Mouse (Mus musculus) embryonic facial prominence, embryonic 12.5 days (tissue): ENCODE results near the gene Slc12a1. TPM values are rescaled to one million over a fixed set of nuclear protein-coding genes. Genes with fewer than 3 reads are reported as not detected.
A peak's percentile ranks its signal among the peaks of the same experiment; 100 is the strongest.

ENCODE experiments used
- ATAC-seq: fragments of 200-750 bp; cut with Nextera tagmentation; 2 replicates; pipeline ENCODE4 v1.8.0; 2017; ENCODE audit not compliant: insufficient number of reproducible peaks, insufficient read depth, low FRiP score, low TSS enrichment
- H3K27ac ChIP-seq: fragments of 300-500 bp; sonication (generic); 2 replicates; pipeline ENCODE4 v1.5.1; 2016; ENCODE audit warnings: mild to moderate bottlenecking
- H3K27me3 ChIP-seq: fragments of 300-500 bp; sonication (generic); 2 replicates; pipeline ENCODE4 v1.6.1; 2016; ENCODE audit warnings: mild to moderate bottlenecking, moderate library complexity
- H3K36me3 ChIP-seq: fragments of 300-500 bp; sonication (generic); 2 replicates; pipeline ENCODE4 v1.6.1; 2016; ENCODE audit warnings: mild to moderate bottlenecking
- H3K4me1 ChIP-seq: fragments of 300-500 bp; sonication (generic); 2 replicates; pipeline ENCODE4 v1.6.1; 2016
- H3K4me2 ChIP-seq: fragments of 300-500 bp; sonication (generic); replicated peaks from 2 replicates; pipeline ENCODE4 v1.6.1; 2016; ENCODE audit warnings: mild to moderate bottlenecking, moderate library complexity
- H3K4me3 ChIP-seq: fragments of 300-500 bp; sonication (generic); 2 replicates; pipeline ENCODE4 v1.5.1; 2016; ENCODE audit warnings: mild to moderate bottlenecking
- H3K9ac ChIP-seq: fragments of 300-500 bp; sonication (generic); 2 replicates; pipeline ENCODE4 v1.6.1; 2016; ENCODE audit warnings: mild to moderate bottlenecking, moderate library complexity
- H3K9me3 ChIP-seq: fragments of 300-500 bp; sonication (generic); 2 replicates; pipeline ENCODE4 v1.6.1; 2016; ENCODE audit warnings: mild to moderate bottlenecking, moderate library complexity
- WGBS: fragments of 180-500 bp; shearing (Covaris S2); methylation state at CpG from one replicate; pipeline ENCODE4 v1.1.7; 2016; 5-methylcytosine and 5-hydroxymethylcytosine counted together
- polyA plus RNA-seq: library from polyadenylated mRNA; unstranded; fragments of >200 nt; fragmentation: Nextera tagmentation; extraction: Ambion mirVana; gene quantifications from 2 replicates; pipeline ENCODE4 v1.2.1, GENCODE M21; 2016

The Slc12a1 gene
- polyA plus RNA-seq, 1 experiment from 2014 or later = 0.04 TPM

DNA sequence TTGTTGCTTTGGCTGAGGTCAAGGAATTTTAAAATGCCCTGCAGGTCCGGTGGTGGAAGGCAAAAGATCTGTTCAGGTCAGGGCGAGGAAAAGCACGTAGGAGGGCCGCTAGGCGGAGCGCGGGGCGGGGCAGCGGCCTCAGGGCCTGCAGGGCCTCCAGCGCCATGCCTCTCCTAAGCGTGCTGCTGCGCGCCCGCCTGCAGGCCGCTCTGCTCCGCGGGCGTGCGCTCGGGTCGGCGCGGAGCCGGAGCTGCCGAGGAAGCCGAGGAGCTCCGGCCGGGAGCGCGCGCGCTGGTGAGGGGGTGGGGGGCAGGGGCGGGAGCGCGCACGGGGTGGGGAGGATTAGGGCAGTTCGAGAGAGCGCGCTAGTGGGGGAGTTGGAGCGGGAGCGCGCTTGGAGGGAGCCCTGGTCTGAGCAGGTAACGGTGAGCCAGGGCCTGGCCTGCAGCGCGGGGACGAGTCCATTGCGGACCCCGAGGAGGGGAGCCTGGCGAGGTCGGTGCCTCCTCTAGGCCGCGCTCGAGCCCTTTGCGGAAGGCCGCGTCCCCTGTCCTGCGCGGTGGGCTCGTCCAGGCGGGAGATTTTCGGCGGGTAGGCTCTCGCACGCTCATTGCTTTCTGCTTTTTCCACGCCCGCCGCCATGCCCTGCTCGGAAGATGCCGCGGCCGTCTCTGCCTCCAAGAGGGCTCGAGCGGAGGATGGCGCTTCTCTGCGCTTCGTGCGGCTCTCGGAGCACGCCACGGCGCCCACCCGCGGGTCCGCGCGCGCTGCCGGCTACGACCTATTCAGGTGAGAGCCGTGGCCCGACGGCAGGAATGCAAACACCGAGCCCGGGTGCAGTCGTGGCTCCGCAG is 95.0 kb downstream of the Slc12a1 start, which contains the start of gene Dut:
Dut (plus strand) TSS at position 83 of the 854 bp plus-strand sequence.
- H3K36me3 ChIP-seq = peaks cover 26% of the 10 kb centered on the region
- peaks cover 22% of the 10 kb centered on the region for H3K4me1 ChIP-seq
- peak within 1 kb of the TSS; percentile 67 for H3K4me2 ChIP-seq
- H3K9ac ChIP-seq = peak within 1 kb of the TSS; percentile 84
- peak; percentile 100 for ATAC-seq
- WGBS = under 1% methylated on average over 84 of the region's 96 CpGs
- no peaks in the 10 kb centered on the region for H3K27me3 ChIP-seq
- H3K27ac ChIP-seq = peak within 1 kb of the TSS; percentile 96
- no peaks in the 10 kb centered on the region for H3K9me3 ChIP-seq
- H3K4me3 ChIP-seq = peak within 1 kb of the TSS; percentile 80

DNA sequence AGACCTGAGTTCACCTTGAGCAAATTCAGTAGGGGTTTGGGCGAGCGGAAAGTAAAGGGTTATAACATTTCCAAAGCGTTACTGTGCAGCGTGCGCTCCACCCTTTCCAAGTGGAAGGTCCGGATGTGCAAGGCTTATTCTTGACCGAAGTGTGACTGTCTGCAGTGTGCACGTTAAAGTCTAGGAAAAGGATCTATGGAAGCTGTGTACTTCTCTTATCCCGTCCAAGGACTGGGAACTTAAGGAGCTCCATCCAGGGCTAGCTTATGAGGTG is 95.6 kb downstream of the Slc12a1 start:
- no peak for ATAC-seq
- H3K4me1 ChIP-seq = peaks cover 22% of the 10 kb centered on the region
- H3K4me2 ChIP-seq = peak overlapping the region; percentile 67
- peak overlapping the region; percentile 96 for H3K27ac ChIP-seq
- H3K9ac ChIP-seq = peak overlapping the region; percentile 84
- peaks cover 30% of the 10 kb centered on the region for H3K36me3 ChIP-seq
- 0% methylated on average over 9 of the region's 9 CpGs for WGBS
- no peaks in the 10 kb centered on the region for H3K9me3 ChIP-seq
- H3K27me3 ChIP-seq = no peaks in the 10 kb centered on the region
- peak overlapping the region; percentile 80 for H3K4me3 ChIP-seq

GRCm38 (mm10) chr2:125248256-125248655 is 96.0 kb downstream of the Slc12a1 start:
- peak overlapping the region; percentile 96 for H3K27ac ChIP-seq
- H3K4me1 ChIP-seq = peaks cover 22% of the 10 kb centered on the region
- H3K9ac ChIP-seq = peak overlapping the region; percentile 84
- peaks cover 34% of the 10 kb centered on the region for H3K36me3 ChIP-seq
- H3K27me3 ChIP-seq = no peaks in the 10 kb centered on the region
- under 1% methylated on average over 8 of the region's 8 CpGs for whole genome bisulfite sequencing
- no peak for ATAC-seq
- peak overlapping the region; percentile 67 for H3K4me2 ChIP-seq
- H3K4me3 ChIP-seq = peak overlapping the region; percentile 80
- no peaks in the 10 kb centered on the region for H3K9me3 ChIP-seq

GRCm38 (mm10) chr2:125249339-125249738 is 97.0 kb downstream of the Slc12a1 start:
- ATAC-seq = no peak
- Histone ChIP-seq H3K27ac (no peak overlapping the region), H3K4me1 (peaks cover 22% of the 10 kb centered on the region), H3K4me3 (peak overlapping the region; percentile 80), H3K9me3 (no peaks in the 10 kb centered on the region), H3K27me3 (no peaks in the 10 kb centered on the region), H3K4me2 (peak overlapping the region; percentile 67), H3K36me3 (peaks cover 45% of the 10 kb centered on the region), H3K9ac (0 out of 2 replicates have a peak overlapping the region, but pooled peaks have one; percentile 84)
- WGBS = 87% methylated on average over 4 of the region's 4 CpGs

DNA sequence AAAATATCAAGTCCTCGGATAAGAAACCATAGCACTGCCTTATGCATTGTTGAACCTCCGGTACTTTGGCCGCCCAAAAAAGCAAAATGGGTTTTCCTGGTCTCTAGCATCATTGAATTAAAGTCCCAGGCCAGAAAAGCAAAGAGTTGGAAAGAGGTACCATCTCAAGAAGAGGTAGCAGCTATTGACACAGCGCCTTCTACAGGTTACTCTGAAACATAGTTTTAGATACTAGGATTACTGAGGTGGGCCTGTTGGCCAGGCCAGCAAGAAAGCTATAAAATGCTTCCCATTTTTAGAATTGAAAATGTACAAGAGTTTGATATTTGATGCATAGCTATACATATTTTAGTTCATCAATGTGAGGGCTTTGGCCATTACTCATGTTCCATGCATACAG is 97.6 kb downstream of the Slc12a1 start:
- H3K4me3 ChIP-seq = no peak overlapping the region
- H3K9me3 ChIP-seq = 0 out of 2 replicates have a peak, but pooled peaks cover 3% of the 10 kb centered on the region
- H3K27ac ChIP-seq = no peak overlapping the region
- H3K27me3 ChIP-seq = no peaks in the 10 kb centered on the region
- H3K36me3 ChIP-seq = peaks cover 49% of the 10 kb centered on the region
- WGBS = 91% methylated on average over 4 of the region's 4 CpGs
- no peak overlapping the region for H3K4me2 ChIP-seq
- no peak overlapping the region for H3K9ac ChIP-seq
- peaks cover 22% of the 10 kb centered on the region for H3K4me1 ChIP-seq
- ATAC-seq = no peak

- Histone ChIP-seq H3K36me3 (peaks cover 60% of the 10 kb centered on the region), H3K9ac (no peak overlapping the region), H3K27ac (no peak overlapping the region), H3K4me2 (no peak overlapping the region), H3K4me3 (no peak overlapping the region), H3K4me1 (peaks cover 19% of the 10 kb centered on the region), H3K9me3 (0 out of 2 replicates have a peak, but pooled peaks cover 3% of the 10 kb centered on the region), H3K27me3 (no peaks in the 10 kb centered on the region)
- WGBS = 89% methylated on average over 4 of the region's 4 CpGs
- no peak for ATAC-seq
Measured at GRCm38 (mm10) chr2:125251781-125252180, 99.5 kb downstream of the Slc12a1 start.

DNA sequence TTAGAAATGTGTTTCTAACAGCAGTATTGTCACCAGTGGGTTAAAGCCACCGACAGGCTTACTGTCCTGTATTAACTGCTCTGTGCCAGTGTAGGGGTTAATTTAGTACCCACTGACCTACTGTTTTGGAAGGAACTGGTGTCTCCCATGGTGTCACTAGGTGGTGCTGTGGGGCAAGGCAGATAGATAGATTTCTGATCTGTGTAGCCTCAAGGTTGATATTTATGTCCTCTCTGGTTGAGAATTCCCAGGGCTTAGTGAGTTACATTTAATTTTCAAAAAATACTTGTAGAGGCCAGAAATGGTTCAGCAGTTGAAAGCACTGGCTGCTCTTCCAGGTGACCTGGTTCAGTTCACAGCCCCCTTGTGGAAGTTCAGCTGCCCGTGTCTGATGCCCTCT is 100.0 kb downstream of the Slc12a1 start:
- H3K36me3 ChIP-seq = peaks cover 65% of the 10 kb centered on the region
- no peaks in the 10 kb centered on the region for H3K27me3 ChIP-seq

DNA sequence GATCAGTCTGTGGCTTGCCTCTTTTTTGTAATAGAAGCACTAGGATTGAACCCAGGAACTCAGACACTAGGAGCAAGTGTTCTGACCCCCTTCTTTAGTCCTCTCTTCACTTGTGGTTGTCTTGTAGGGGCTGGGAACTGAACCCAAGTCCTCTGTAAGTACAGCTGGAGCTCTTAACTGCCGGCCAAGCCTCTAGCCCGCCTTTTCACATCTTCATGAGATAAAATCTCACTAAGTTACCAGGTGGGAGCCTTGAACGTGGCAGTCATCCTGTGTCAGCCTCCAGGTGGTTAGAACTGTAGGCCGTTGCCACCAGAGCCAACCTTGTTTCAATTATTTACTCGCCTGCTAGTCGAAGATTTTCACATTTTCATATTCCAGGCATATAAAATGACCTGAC is 101.4 kb downstream of the Slc12a1 start:
- Histone ChIP-seq H3K27me3 (no peaks in the 10 kb centered on the region), H3K4me1 (peaks cover 16% of the 10 kb centered on the region), H3K27ac (no peak overlapping the region), H3K36me3 (peaks cover 76% of the 10 kb centered on the region), H3K4me2 (no peak overlapping the region), H3K9ac (no peak overlapping the region), H3K4me3 (no peak overlapping the region), H3K9me3 (0 out of 2 replicates have a peak, but pooled peaks cover 3% of the 10 kb centered on the region)
- ATAC-seq = no peak
- 94% methylated on average over 6 of the region's 6 CpGs for WGBS

More for the DNA sequence above, 100.0 kb downstream of the Slc12a1 start:
- WGBS = 53% methylated on average over 2 of the region's 2 CpGs
- no peak overlapping the region for H3K27ac ChIP-seq
- ATAC-seq = no peak
- no peak overlapping the region for H3K4me2 ChIP-seq
- H3K9me3 ChIP-seq = 0 out of 2 replicates have a peak, but pooled peaks cover 3% of the 10 kb centered on the region
- H3K9ac ChIP-seq = no peak overlapping the region
- H3K4me3 ChIP-seq = no peak overlapping the region
- H3K4me1 ChIP-seq = peaks cover 19% of the 10 kb centered on the region

GRCm38 (mm10) chr2:125254630-125255029 is 102.3 kb downstream of the Slc12a1 start:
- Histone ChIP-seq H3K9ac (no peak overlapping the region), H3K4me3 (no peak overlapping the region), H3K4me1 (peaks cover 7% of the 10 kb centered on the region; the same call in 1 of the 2 replicates), H3K4me2 (no peak overlapping the region), H3K27ac (no peak overlapping the region), H3K9me3 (0 out of 2 replicates have a peak, but pooled peaks cover 3% of the 10 kb centered on the region), H3K27me3 (no peaks in the 10 kb centered on the region), H3K36me3 (peaks cover 77% of the 10 kb centered on the region)
- no peak for ATAC-seq
- 93% methylated on average over 3 of the region's 3 CpGs for WGBS

GRCm38 (mm10) chr2:125255886-125256285 is 103.6 kb downstream of the Slc12a1 start:
- peaks cover 68% of the 10 kb centered on the region for H3K36me3 ChIP-seq
- no peaks in the 10 kb centered on the region for H3K27me3 ChIP-seq
- H3K27ac ChIP-seq = no peak overlapping the region
- WGBS = 69% methylated on average over 3 of the region's 3 CpGs
- 0 out of 2 replicates have a peak, but pooled peaks cover 3% of the 10 kb centered on the region for H3K9me3 ChIP-seq
- no peak for ATAC-seq
- no peaks in the 10 kb centered on the region for H3K4me1 ChIP-seq
- no peak overlapping the region for H3K4me3 ChIP-seq
- H3K4me2 ChIP-seq = no peak overlapping the region
- H3K9ac ChIP-seq = no peak overlapping the region

DNA sequence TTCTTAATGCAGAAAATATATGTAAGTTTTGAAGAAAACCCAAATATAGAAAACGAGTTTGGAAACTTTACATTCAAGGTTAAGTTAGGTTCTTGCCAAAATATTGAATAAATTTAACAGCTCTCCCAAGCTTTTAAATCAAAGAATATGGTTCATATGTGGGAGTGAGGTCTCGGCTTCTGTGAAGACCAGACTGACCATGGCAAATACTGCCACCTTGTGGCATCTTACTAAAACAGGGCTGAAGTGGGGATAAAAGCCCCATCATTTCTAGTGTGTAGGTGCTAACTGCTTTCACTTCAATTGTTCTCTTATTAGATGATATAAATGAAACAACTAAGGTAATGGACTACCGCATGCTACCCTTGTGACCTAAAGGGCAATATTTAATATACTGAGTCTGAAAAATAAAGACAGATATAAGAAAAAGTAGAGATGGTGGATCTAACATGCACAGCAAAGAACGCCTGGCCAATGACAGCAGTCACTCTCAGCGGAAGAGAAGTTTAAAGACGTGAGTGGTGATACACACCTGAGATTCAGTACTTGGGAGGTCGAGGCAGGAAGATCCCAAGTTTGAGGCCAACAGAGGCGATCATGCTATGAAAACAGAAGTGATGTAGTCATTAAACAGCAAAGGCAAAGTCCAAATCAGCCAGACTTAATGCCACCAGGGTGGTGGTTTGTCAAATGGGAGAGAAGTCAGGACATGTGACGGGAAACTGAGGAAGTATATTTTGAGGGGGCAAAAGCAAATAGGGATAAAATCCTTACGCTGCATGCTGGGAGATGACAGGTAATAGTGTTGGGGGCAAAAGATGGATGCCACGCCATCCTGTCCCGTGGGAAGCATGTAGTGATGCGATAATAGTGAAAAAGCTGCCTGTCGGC is 107.2 kb downstream of the Slc12a1 start:
- no peak overlapping the region for H3K4me3 ChIP-seq
- no peaks in the 10 kb centered on the region for H3K27me3 ChIP-seq
- no peak for ATAC-seq
- peaks cover 33% of the 10 kb centered on the region for H3K36me3 ChIP-seq
- 88% methylated on average over 14 of the region's 14 CpGs for WGBS
- 0 out of 2 replicates have a peak, but pooled peaks cover 3% of the 10 kb centered on the region for H3K9me3 ChIP-seq
- no peak overlapping the region for H3K9ac ChIP-seq
- no peak overlapping the region for H3K4me2 ChIP-seq
- H3K27ac ChIP-seq = no peak overlapping the region
- H3K4me1 ChIP-seq = no peaks in the 10 kb centered on the region
